Mouse (Mus musculus) urinary bladder, postnatal 14 days (tissue): ENCODE data around the gene Prkag2.
"Not testable (repeated sequence)": the region's sequence is repeated elsewhere in the genome, so short reads cannot be mapped to it uniquely, and the experiment has no call there.

ENCODE experiments used
- DNase-seq: peaks from one replicate; pipeline ENCODE4 v3.0.0; 2021; ENCODE audit warnings: low spot score

Prkag2 gene

GRCm38 (mm10) chr5:24871276-24871675 is 229.2 kb downstream of the Prkag2 start:
- peak; percentile 67 for DNase-seq

GRCm38 (mm10) chr5:24869796-24870289 is 230.6 kb downstream of the Prkag2 start:
- DNase-seq, result no peak

- no peak for DNase-seq
Measured at GRCm38 (mm10) chr5:24863804-24864203, 236.6 kb downstream of the Prkag2 start.

GRCm38 (mm10) chr5:24861449-24861930 is 239.0 kb downstream of the Prkag2 start:
- DNase-seq, result no peak

- DNase-seq, result peak; percentile 28
Measured at GRCm38 (mm10) chr5:24860635-24861448, 239.6 kb downstream of the Prkag2 start.

GRCm38 (mm10) chr5:24859771-24860540 is 240.5 kb downstream of the Prkag2 start:
- DNase-seq, result no peak

GRCm38 (mm10) chr5:24854827-24855600 is 245.4 kb downstream of the Prkag2 start:
- DNase-seq, result no peak

GRCm38 (mm10) chr5:24854256-24854655 is 246.2 kb downstream of the Prkag2 start:
- DNase-seq, result peak; percentile 20

- not testable (repeated sequence) for DNase-seq
Measured at GRCm38 (mm10) chr5:24848261-24848660, 252.2 kb downstream of the Prkag2 start.

GRCm38 (mm10) chr5:24843841-24844240 is 256.6 kb downstream of the Prkag2 start:
- no peak for DNase-seq

- no peak for DNase-seq
Measured at GRCm38 (mm10) chr5:24843103-24843475, 257.4 kb downstream of the Prkag2 start.

GRCm38 (mm10) chr5:24842274-24843102 is 258.0 kb downstream of the Prkag2 start, which contains the start of gene Rheb:
Gene Rheb (minus strand): TSS chr5:24842624.
- DNase-seq, result peak; percentile 99

GRCm38 (mm10) chr5:24841662-24842273 is 258.7 kb downstream of the Prkag2 start:
- DNase-seq, result no peak

- DNase-seq, result no peak
Measured at GRCm38 (mm10) chr5:24840975-24841431, 259.4 kb downstream of the Prkag2 start.

GRCm38 (mm10) chr5:24834491-24834890 is 266.0 kb downstream of the Prkag2 start:
- no peak for DNase-seq

- DNase-seq, result no peak
Measured at GRCm38 (mm10) chr5:24831912-24832311, 268.5 kb downstream of the Prkag2 start.

- DNase-seq, result no peak
Measured at GRCm38 (mm10) chr5:24828446-24828845, 272.0 kb downstream of the Prkag2 start.

GRCm38 (mm10) chr5:24827173-24827572 is 273.3 kb downstream of the Prkag2 start:
- DNase-seq, result no peak

- DNase-seq, result no peak
Measured at GRCm38 (mm10) chr5:24826056-24826770, 274.2 kb downstream of the Prkag2 start.
